Mouse (Mus musculus) erythroblast, embryonic 14.5 days (primary cell): ENCODE results near the gene Sprr2a1. TPM values are rescaled to one million over a fixed set of nuclear protein-coding genes. Genes with fewer than 3 reads are reported as not detected.
"Not testable (repeated sequence)": the region's sequence is repeated elsewhere in the genome, so short reads cannot be mapped to it uniquely, and the experiment has no call there.

ENCODE experiments used
- H3K27me3 ChIP-seq: 2 replicates; pipeline ENCODE4 v1.6.1; 2012; ENCODE audit warnings: inconsistent platforms; ENCODE audit not compliant: control insufficient read depth
- H3K36me3 ChIP-seq: 2 replicates; pipeline ENCODE4 v1.6.1; 2012; ENCODE audit warnings: mild to moderate bottlenecking, inconsistent platforms; ENCODE audit not compliant: control insufficient read depth
- H3K4me1 ChIP-seq: 2 replicates; pipeline ENCODE4 v1.6.1; 2012; ENCODE audit warnings: inconsistent platforms; ENCODE audit not compliant: control insufficient read depth
- H3K4me3 ChIP-seq: replicated peaks from 2 replicates; pipeline ENCODE3; 2012; ENCODE audit warnings: moderate library complexity, mild to moderate bottlenecking, inconsistent platforms
- H3K9me3 ChIP-seq: 2 replicates; pipeline ENCODE4 v1.6.1; 2012; ENCODE audit warnings: low read length, inconsistent platforms, mixed read lengths; ENCODE audit not compliant: control insufficient read depth
- GATA1 ChIP-seq: IDR thresholded peaks from 2 replicates; pipeline ENCODE4 v1.6.1; 2012; ENCODE audit warnings: low read length, inconsistent platforms, mixed read lengths
- TAL1 ChIP-seq: IDR thresholded peaks from 3 replicates; pipeline ENCODE4 v1.6.1; 2012; ENCODE audit warnings: low read length, inconsistent platforms, mixed read lengths
- polyA plus RNA-seq: library from polyadenylated mRNA; stranded (reverse); fragments of >175 nt; gene quantifications from 2 replicates; pipeline ENCODE4 v1.2.3, GENCODE M21; 2012

The Sprr2a1 gene
- not detected in 2 replicates for polyA plus RNA-seq

- not testable (repeated sequence) for H3K27me3 ChIP-seq, H3K4me1 ChIP-seq, H3K9me3 ChIP-seq, H3K4me3 ChIP-seq, H3K36me3 ChIP-seq
Measured at GRCm38 (mm10) chr3:92215569-92215968, at the start of gene Sprr2a1, which contains the start of gene Sprr2a2. Sprr2a1 (plus strand) TSS chr3:92215799. Sprr2a2 (plus strand) TSS chr3:92215920.

DNA sequence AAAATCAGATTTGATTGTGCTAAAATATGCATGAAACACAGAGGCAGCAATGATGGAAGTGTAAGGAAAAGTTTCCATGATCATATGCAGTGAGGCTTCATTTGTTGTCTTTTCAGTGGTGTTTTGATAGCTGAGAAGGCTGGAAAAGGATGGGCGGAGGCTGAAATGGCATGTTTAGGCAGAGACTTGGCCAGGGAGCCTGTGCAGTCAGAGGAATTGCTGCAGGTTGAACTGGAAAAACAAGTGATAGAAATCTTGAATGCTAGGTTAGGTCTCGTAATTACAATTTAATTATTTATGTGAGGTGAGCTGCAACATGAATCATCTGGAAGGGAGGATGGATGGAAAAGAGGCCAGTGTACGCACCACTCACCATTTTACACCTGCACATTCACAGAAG is 45.8 kb upstream of the Sprr2a1 start:
- Histone ChIP-seq H3K36me3 (no peaks in the 10 kb centered on the region), H3K4me1 (no peaks in the 10 kb centered on the region), H3K9me3 (no peaks in the 10 kb centered on the region), H3K4me3 (no peak overlapping the region), H3K27me3 (no peaks in the 10 kb centered on the region)
- no peak for TF ChIP-seq TAL1
- no peak for TF ChIP-seq GATA1

GRCm38 (mm10) chr3:92176880-92177279 is 38.7 kb upstream of the Sprr2a1 start:
- no peaks in the 10 kb centered on the region for H3K27me3 ChIP-seq
- no peak for TF ChIP-seq TAL1
- TF ChIP-seq GATA1 = no peak
- H3K36me3 ChIP-seq = no peaks in the 10 kb centered on the region
- no peaks in the 10 kb centered on the region for H3K9me3 ChIP-seq
- H3K4me1 ChIP-seq = no peaks in the 10 kb centered on the region
- no peak overlapping the region for H3K4me3 ChIP-seq

DNA sequence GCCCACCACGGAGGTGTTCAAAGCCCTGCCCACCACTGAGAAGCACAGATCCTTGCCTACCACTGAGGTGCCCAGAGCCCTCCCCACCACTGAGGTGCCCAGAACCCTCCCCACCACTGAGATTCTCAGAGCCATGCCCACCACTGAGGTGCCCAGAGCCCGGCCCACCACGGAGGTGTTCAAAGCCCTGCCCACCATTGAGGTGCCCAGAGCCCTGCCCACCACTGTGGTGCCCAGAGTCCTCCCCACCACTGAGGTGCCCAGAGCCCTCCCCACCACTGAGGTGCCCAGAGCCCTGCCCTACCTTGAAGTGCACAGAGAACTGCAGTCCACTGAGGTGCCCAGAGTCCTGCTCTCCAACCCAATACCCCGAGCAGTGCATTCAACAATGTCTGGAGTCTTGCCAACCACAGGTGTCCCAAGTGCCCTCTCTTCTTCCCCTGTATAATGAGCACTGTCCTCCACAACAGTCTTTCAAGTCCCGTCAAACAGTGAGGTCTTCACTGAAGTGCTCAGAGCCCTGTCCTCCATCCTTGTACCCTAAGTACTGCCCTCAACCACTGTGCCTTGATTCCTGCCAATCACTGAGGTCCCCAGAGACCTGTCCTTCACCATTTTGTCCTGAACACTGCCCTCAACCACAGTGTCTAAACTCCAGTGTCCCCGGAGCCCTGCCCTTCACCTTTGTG is 19.9 kb upstream of the Sprr2a1 start:
- H3K9me3 ChIP-seq = peaks cover 8% of the 10 kb centered on the region; the same call in 1 of the 2 replicates
- no peaks in the 10 kb centered on the region for H3K4me1 ChIP-seq
- H3K4me3 ChIP-seq = no peak overlapping the region
- TF ChIP-seq TAL1 (no peak), GATA1 (no peak)
- H3K36me3 ChIP-seq = no peaks in the 10 kb centered on the region
- H3K27me3 ChIP-seq = no peaks in the 10 kb centered on the region

GRCm38 (mm10) chr3:92211133-92211925 is 4.3 kb upstream of the Sprr2a1 start:
- H3K4me3 ChIP-seq, H3K27me3 ChIP-seq, H3K4me1 ChIP-seq, H3K36me3 ChIP-seq, H3K9me3 ChIP-seq: not testable (repeated sequence)

DNA sequence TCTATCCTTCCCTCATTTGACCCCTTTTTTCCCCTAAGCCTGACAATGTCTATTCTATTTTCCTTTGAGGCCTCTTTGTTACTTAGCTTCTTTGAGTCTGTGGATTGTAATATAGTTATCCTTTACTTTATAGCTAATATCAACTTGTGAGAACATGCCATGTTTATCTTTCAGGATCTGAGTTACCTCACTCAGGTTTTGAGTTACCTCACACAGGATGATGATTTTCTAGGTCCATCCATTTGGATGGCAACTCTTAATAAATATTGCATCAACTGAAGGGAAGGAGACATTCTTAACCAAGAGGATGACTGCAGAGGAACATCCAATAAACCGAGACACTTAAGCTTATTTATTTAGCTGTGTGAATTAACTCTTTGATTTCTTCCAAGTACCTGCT is 3.5 kb upstream of the Sprr2a1 start:
- H3K4me1 ChIP-seq = not testable (repeated sequence)

GRCm38 (mm10) chr3:92213651-92214050 is 1.9 kb upstream of the Sprr2a1 start:
- H3K9me3 ChIP-seq, H3K27me3 ChIP-seq, H3K4me1 ChIP-seq, H3K4me3 ChIP-seq, H3K36me3 ChIP-seq: not testable (repeated sequence)

More for the DNA sequence above, 3.5 kb upstream of the Sprr2a1 start:
- H3K4me3 ChIP-seq, H3K9me3 ChIP-seq, H3K36me3 ChIP-seq, H3K27me3 ChIP-seq: not testable (repeated sequence)

DNA sequence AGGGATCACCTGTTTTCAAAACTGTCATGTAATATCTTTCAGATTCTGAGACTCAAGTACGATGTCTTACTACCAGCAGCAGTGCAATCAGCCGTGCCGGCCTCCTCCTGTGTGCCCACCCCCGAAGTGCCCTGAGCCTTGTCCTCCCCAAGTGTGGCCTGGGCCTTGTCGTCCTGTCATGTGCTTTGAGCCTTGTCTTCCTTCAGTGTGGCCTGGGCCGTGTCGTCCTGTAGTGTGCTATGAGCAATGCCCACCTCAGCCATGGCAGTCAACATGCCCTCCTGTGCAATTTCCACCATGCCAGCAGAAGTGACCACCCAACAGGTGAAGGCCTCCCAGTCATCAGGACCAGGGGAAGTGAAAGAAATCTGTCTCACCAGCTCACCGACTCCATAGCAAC is 3.4 kb downstream of the Sprr2a1 start:
- not testable (repeated sequence) for H3K36me3 ChIP-seq, H3K27me3 ChIP-seq, H3K4me3 ChIP-seq, H3K9me3 ChIP-seq, H3K4me1 ChIP-seq

DNA sequence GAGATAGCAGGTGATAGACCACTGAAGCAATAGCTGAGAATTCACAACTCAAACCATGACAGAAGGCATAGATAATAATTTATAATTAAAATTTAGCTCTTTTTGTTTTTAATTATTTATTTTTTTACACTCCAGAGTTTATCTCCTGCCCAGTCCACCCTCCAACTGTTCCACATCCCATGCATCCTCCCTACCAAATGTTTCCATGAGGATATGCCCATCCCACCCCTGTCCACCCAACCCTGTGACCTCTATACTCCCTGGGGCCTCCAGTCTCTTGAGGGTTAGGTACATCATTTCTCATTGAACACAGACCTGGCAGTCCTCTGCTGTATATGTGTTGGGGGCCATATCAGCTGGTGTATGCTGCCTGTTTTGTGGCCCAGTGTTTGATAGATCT is 8.1 kb downstream of the Sprr2a1 start:
- not testable (repeated sequence) for H3K36me3 ChIP-seq, H3K27me3 ChIP-seq, H3K4me1 ChIP-seq, H3K9me3 ChIP-seq, H3K4me3 ChIP-seq

DNA sequence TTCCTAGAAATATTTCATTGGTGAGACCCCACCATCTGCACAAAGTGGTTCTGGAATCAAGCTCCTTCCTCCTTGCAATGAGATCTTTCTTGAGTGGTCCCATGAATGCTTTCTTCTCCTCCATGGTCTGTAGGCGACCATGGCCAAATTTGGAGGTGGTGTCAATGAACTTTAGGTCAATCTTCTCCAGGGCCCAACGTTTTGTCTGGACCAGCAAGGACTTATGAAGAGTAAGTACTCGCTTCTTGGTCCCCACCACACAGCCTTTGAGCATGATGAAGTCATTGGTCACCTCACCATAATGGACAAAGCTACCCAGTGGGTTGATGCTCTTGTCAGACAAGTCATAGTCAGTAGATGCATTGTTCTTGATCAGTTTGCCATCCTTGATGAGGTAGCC is 11.8 kb downstream of the Sprr2a1 start:
- H3K27me3 ChIP-seq, H3K4me1 ChIP-seq, H3K9me3 ChIP-seq, H3K4me3 ChIP-seq, H3K36me3 ChIP-seq: not testable (repeated sequence)

DNA sequence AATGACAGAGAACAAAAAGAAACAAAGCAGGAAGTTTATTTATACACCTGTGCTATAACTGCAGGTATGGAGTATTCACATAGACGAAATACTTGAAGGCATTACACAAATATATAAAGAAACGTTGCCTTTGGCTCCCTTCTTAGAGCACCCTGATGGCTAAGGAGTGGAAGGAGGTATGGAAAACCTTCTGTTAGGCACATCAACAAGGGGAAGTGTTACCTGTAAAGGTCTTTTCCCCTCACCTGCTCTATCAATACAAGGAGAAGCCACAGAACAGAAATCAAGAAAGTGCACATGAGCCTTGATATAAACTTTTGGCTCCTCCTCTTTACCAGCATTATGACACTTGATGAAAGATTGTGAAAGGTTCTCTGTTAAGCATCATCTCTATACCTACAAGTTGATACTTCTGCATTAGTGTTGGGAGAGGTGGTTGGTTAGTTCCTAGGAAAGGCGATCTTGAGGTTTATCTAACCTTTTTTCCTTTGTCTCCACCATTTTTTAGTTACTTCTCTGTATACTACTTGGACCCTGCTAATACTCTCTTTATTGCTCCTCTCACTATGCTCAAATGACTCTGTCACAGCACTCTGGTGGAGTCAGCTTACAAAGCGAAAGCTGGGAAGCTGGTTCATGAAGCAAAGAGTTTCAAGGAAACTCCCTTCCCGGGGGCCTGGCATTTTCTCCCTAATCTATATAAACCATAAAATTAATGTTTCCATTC is 21.0 kb downstream of the Sprr2a1 start:
- H3K27me3 ChIP-seq, H3K4me1 ChIP-seq, H3K9me3 ChIP-seq, H3K36me3 ChIP-seq, H3K4me3 ChIP-seq: not testable (repeated sequence)

DNA sequence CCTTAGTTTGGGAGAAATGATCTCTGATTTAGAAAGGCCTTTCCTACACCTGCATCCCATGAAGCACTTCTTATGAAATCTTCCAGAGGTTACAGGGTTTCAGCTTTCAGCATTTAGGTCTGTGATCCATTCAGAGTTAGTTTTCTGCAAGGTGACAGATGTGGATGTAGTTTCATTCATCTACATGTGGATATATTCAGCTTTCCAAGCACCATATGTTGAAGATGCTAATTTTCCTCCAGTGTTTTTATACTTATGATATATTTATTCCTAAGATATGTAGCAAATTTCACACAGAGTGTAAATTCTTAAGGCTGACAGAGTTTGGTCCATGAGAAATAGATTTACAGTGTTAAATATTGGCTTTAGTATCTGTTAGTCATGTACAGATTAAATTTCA is 23.1 kb downstream of the Sprr2a1 start:
- not testable (repeated sequence) for H3K9me3 ChIP-seq, H3K27me3 ChIP-seq, H3K4me1 ChIP-seq, H3K4me3 ChIP-seq, H3K36me3 ChIP-seq

DNA sequence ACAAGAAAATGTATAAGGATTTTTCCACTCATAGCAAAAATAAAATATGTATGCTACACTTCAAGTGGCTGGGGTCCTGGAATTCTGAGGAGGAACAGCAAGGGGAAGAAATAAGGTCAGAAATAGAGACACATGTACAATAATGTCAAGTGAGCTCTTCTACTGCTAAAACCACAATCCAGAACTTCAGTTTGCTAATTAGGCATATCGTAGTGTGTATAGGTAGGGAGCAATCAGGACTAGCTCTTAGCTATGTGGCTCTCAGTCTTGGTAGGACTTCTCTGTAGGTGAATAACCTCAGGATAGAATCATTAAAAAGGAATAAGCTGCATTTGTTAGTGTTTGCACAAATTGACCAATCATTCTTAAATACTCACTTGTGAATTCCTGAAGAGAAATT is 23.6 kb downstream of the Sprr2a1 start:
- H3K36me3 ChIP-seq, H3K27me3 ChIP-seq, H3K4me1 ChIP-seq, H3K4me3 ChIP-seq, H3K9me3 ChIP-seq: not testable (repeated sequence)

DNA sequence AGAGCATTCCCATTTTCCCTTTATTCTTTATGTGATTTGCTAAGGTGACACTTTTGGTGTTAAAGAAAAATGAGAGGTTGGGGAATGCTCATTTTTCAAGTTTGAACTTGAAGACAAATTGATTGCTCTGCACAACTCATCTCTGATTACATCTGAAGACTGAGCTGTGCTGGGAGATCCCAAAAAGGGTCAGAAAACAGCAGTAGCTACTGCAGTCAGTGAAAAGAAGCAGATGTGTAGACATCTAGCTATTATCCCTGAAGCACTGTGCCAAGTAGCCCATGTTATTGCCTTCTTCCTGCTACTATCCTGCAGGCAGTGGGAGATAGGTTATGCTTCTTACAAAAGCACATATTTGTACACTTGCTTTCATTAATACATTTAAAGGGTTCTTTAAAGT is 29.2 kb downstream of the Sprr2a1 start:
- not testable (repeated sequence) for H3K36me3 ChIP-seq, H3K4me3 ChIP-seq, H3K27me3 ChIP-seq, H3K9me3 ChIP-seq, H3K4me1 ChIP-seq
